Mouse (Mus musculus) heart, postnatal 0 days (tissue): ENCODE data around the gene Lck. TPM values are rescaled to one million over a fixed set of nuclear protein-coding genes. Genes with fewer than 3 reads are reported as not detected.

Source experiments
- ATAC-seq: fragments of 200-750 bp; cut with Nextera tagmentation; 2 replicates; pipeline ENCODE4 v1.8.0; 2017; ENCODE audit warnings: low read depth, moderate number of reproducible peaks, moderate library complexity; ENCODE audit not compliant: insufficient read depth
- DNase-seq: peaks from one replicate; pipeline ENCODE4 v3.0.0-alpha.2; 2016; ENCODE audit warnings: low spot score
- H3K27ac ChIP-seq: fragments of 300-500 bp; sonication (generic); 2 replicates; pipeline ENCODE4 v1.5.1; 2014; ENCODE audit warnings: low read depth, mild to moderate bottlenecking
- H3K27me3 ChIP-seq: fragments of 300-500 bp; sonication (generic); 2 replicates; pipeline ENCODE4 v1.6.1; 2014; ENCODE audit warnings: low read length, mixed read lengths; ENCODE audit not compliant: control insufficient read depth, insufficient read depth
- H3K36me3 ChIP-seq: fragments of 300-500 bp; sonication (generic); replicated peaks from 2 replicates; pipeline ENCODE4 v1.6.1; 2014; ENCODE audit warnings: low read length, mixed read lengths; ENCODE audit not compliant: control insufficient read depth, insufficient read depth
- H3K4me1 ChIP-seq: fragments of 300-500 bp; sonication (generic); 2 replicates; pipeline ENCODE4 v1.6.1; 2014; ENCODE audit warnings: antibody characterized with exemption; ENCODE audit not compliant: control insufficient read depth, insufficient read depth
- H3K4me2 ChIP-seq: fragments of 300-500 bp; sonication (generic); 2 replicates; pipeline ENCODE4 v1.6.1; 2014; ENCODE audit warnings: low read depth, mild to moderate bottlenecking, low read length, moderate library complexity
- H3K4me3 ChIP-seq: fragments of 300-500 bp; sonication (generic); 2 replicates; pipeline ENCODE4 v1.5.1; 2014; ENCODE audit warnings: low read depth, low read length
- H3K9ac ChIP-seq: fragments of 300-500 bp; sonication (generic); replicated peaks from 2 replicates; pipeline ENCODE4 v1.6.1; 2014; ENCODE audit warnings: low read depth, low read length, mixed read lengths
- H3K9me3 ChIP-seq: fragments of 300-500 bp; sonication (generic); replicated peaks from 2 replicates; pipeline ENCODE4 v1.6.1; 2016; ENCODE audit warnings: low read length; ENCODE audit not compliant: control insufficient read depth
- CTCF ChIP-seq: IDR thresholded peaks from 2 replicates; pipeline ENCODE4 v1.5.1; 2016; ENCODE audit warnings: antibody characterized with exemption, control low read depth, low read depth
- EP300 ChIP-seq: IDR thresholded peaks from 2 replicates; pipeline ENCODE4 v1.6.1; 2016; ENCODE audit warnings: antibody characterized with exemption, low read depth
- WGBS: fragments of 180-500 bp; shearing (Covaris S2); extraction: QIAGEN DNeasy Blood & Tissue Kit; methylation state at CpG from one replicate; pipeline ENCODE4 v1.1.7; 2014; 5-methylcytosine and 5-hydroxymethylcytosine counted together
- polyA plus RNA-seq: library from polyadenylated mRNA; unstranded; fragments of >200 nt; fragmentation: Nextera tagmentation; extraction: Ambion mirVana; gene quantifications from 2 replicates; pipeline ENCODE4 v1.2.1, GENCODE M21; 2015
- total RNA-seq: library from RNA; depleted of rRNA; stranded (reverse); fragments of >200 nt; gene quantifications from 2 replicates; pipeline ENCODE4 v1.2.3, GENCODE M21; 2014; ENCODE audit warnings: low replicate concordance

Lck gene
- total and polyA plus RNA-seq, 2 experiments from 2014 or later: 0.71 to 2.0 TPM

GRCm38 (mm10) chr4:129570028-129570427 is 3.4 kb downstream of the Lck start:
- ATAC-seq: no peak
- TF ChIP-seq CTCF: no peak
- TF ChIP-seq EP300: no peak
- 86% methylated on average over 6 of the region's 6 CpGs for WGBS

GRCm38 (mm10) chr4:129568366-129568765 is 5.1 kb downstream of the Lck start:
- H3K4me3 ChIP-seq: no peak overlapping the region
- H3K9me3 ChIP-seq: no peaks in the 10 kb centered on the region
- no peaks in the 10 kb centered on the region for H3K36me3 ChIP-seq
- no peak for DNase-seq
- ATAC-seq: no peak
- 86% methylated on average over 7 of the region's 7 CpGs for whole genome bisulfite sequencing
- H3K27me3 ChIP-seq: no peaks in the 10 kb centered on the region
- H3K9ac ChIP-seq: no peak overlapping the region
- TF ChIP-seq EP300 (no peak), CTCF (no peak)
- H3K4me1 ChIP-seq: 0 out of 2 replicates have a peak, but pooled peaks cover 6% of the 10 kb centered on the region
- H3K4me2 ChIP-seq: no peak overlapping the region
- no peak overlapping the region for H3K27ac ChIP-seq

More at GRCm38 (mm10) chr4:129570028-129570427, 3.4 kb downstream of the Lck start:
- no peak overlapping the region for H3K27ac ChIP-seq
- no peak overlapping the region for H3K4me3 ChIP-seq
- H3K9ac ChIP-seq: no peak overlapping the region
- H3K4me1 ChIP-seq: 0 out of 2 replicates have a peak, but pooled peaks cover 6% of the 10 kb centered on the region
- H3K36me3 ChIP-seq: no peaks in the 10 kb centered on the region
- H3K4me2 ChIP-seq: no peak overlapping the region
- no peaks in the 10 kb centered on the region for H3K9me3 ChIP-seq
- H3K27me3 ChIP-seq: no peaks in the 10 kb centered on the region
- no peak for DNase-seq

- no peak overlapping the region for H3K4me2 ChIP-seq
- H3K9ac ChIP-seq: no peak overlapping the region
- H3K4me3 ChIP-seq: no peak overlapping the region
- H3K27ac ChIP-seq: no peak overlapping the region
- no peaks in the 10 kb centered on the region for H3K27me3 ChIP-seq
- DNase-seq: no peak
- H3K36me3 ChIP-seq: no peaks in the 10 kb centered on the region
- WGBS: 70% methylated on average over 6 of the region's 6 CpGs
- H3K4me1 ChIP-seq: no peaks in the 10 kb centered on the region
- no peak for ATAC-seq
- TF ChIP-seq CTCF: no peak
- TF ChIP-seq EP300: no peak
- H3K9me3 ChIP-seq: no peaks in the 10 kb centered on the region
Observed at GRCm38 (mm10) chr4:129565139-129565538, 8.3 kb downstream of the Lck start.

- ATAC-seq: no peak
Observed at GRCm38 (mm10) chr4:129563718-129564117, 9.7 kb downstream of the Lck start.

GRCm38 (mm10) chr4:129561184-129561583 is 12.3 kb downstream of the Lck start:
- no peak overlapping the region for H3K27ac ChIP-seq
- no peaks in the 10 kb centered on the region for H3K27me3 ChIP-seq
- DNase-seq: no peak
- WGBS: 75% methylated on average over 5 of the region's 5 CpGs
- H3K4me3 ChIP-seq: no peak overlapping the region
- ATAC-seq: no peak
- H3K4me2 ChIP-seq: no peak overlapping the region
- no peaks in the 10 kb centered on the region for H3K36me3 ChIP-seq
- no peaks in the 10 kb centered on the region for H3K9me3 ChIP-seq
- TF ChIP-seq CTCF (no peak), EP300 (no peak)
- no peak overlapping the region for H3K9ac ChIP-seq
- H3K4me1 ChIP-seq: peaks cover 5% of the 10 kb centered on the region; the same call in 1 of the 2 replicates

More at GRCm38 (mm10) chr4:129563718-129564117, 9.7 kb downstream of the Lck start:
- Histone ChIP-seq H3K9me3 (no peaks in the 10 kb centered on the region), H3K4me1 (no peaks in the 10 kb centered on the region), H3K4me3 (no peak overlapping the region), H3K36me3 (no peaks in the 10 kb centered on the region), H3K27me3 (no peaks in the 10 kb centered on the region), H3K4me2 (no peak overlapping the region), H3K9ac (no peak overlapping the region), H3K27ac (no peak overlapping the region)
- TF ChIP-seq EP300 (no peak), CTCF (no peak)
- WGBS: 70% methylated on average over 8 of the region's 8 CpGs
- DNase-seq: no peak

GRCm38 (mm10) chr4:129558321-129558955 is 15.0 kb downstream of the Lck start:
- H3K27me3 ChIP-seq: no peaks in the 10 kb centered on the region
- DNase-seq (no peak), ATAC-seq (no peak)
- H3K36me3 ChIP-seq: no peaks in the 10 kb centered on the region
- peak overlapping the region; percentile 54; the same call in 1 of the 2 replicates for H3K27ac ChIP-seq
- peaks cover 13% of the 10 kb centered on the region for H3K4me1 ChIP-seq
- no peak overlapping the region for H3K9ac ChIP-seq
- no peaks in the 10 kb centered on the region for H3K9me3 ChIP-seq
- whole genome bisulfite sequencing: 78% methylated on average over 12 of the region's 12 CpGs
- peak overlapping the region; percentile 56; the same call in 1 of the 2 replicates for H3K4me3 ChIP-seq
- no peak for TF ChIP-seq CTCF
- no peak overlapping the region for H3K4me2 ChIP-seq
